Mouse (Mus musculus): ENCODE results near the gene Syn3. TPM values are rescaled to one million over a fixed set of nuclear protein-coding genes. Genes with fewer than 3 reads are reported as not detected.

Syn3 gene
- total RNA-seq, 1 experiment = 1.5 TPM

DNA sequence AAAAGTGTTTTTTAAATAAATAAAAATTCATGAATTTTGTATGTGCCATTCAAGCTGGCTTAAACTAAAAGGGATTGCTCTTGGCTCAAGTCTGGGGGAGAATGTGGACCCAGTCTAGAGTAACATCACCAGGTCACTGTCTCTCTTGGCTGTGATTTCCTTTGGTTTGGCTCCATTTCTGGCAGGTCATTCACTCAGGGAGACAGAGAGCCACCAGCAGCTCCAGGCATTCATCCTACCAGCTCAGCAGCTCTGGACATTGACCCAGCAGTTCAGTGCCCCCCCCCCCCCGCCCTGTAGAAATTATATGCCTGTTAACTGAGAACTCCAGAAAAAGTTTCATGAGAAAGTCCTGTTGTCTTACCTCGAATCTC is 100.4 kb downstream of the Syn3 start:
- in situ Hi-C loops (cut with MboI; ENCODE audit: low sequenced_read_pairs in 2 of 2, unreplicated experiment in 2 of 2) = no loop called here
- H3K27ac ChIP-seq (ENCODE audit: insufficient read depth, low read depth, low read length, poor library complexity, severe bottlenecking) = no peak overlapping the region
- no peaks in the 10 kb centered on the region for H3K36me3 ChIP-seq (ENCODE audit: control insufficient read depth, insufficient read depth, low read length, poor library complexity, severe bottlenecking)
- H3K4me3 ChIP-seq (ENCODE audit: insufficient read depth in 1 of 2, low read depth in 1 of 2, low read length in 2 of 2, poor library complexity in 1 of 2, severe bottlenecking in 1 of 2) = no peak overlapping the region
- no peak for DNase-seq (ENCODE audit: low read depth, low spot score)
- H3K4me1 ChIP-seq (ENCODE audit: control insufficient read depth in 2 of 2, insufficient read depth in 2 of 2, low read length in 2 of 2, poor library complexity in 1 of 2) = no peaks in the 10 kb centered on the region
- no peak for TF ChIP-seq ZC3H11A (IDR thresholded peaks at IDR 0.05; ENCODE audit: borderline replicate concordance, low read depth, low read length)
- TF ChIP-seq ZNF384 (IDR thresholded peaks at IDR 0.05; ENCODE audit: low read depth, low read length) = no peak
- TF ChIP-seq HCFC1 (IDR thresholded peaks at IDR 0.05; ENCODE audit: borderline replicate concordance, insufficient read depth, low read length) = no peak
- TF ChIP-seq CHD2 (IDR thresholded peaks at IDR 0.05; ENCODE audit: low read depth, low read length) = no peak
- TF ChIP-seq MAFK (IDR thresholded peaks at IDR 0.05; ENCODE audit: insufficient read depth, low read depth, low read length) = no peak
- H3K9ac ChIP-seq (ENCODE audit: insufficient read depth, low read depth, low read length, poor library complexity, severe bottlenecking) = no peak overlapping the region
- no peaks in the 10 kb centered on the region for H3K9me3 ChIP-seq (ENCODE audit: control insufficient read depth, insufficient read depth, low read depth, low read length)

DNA sequence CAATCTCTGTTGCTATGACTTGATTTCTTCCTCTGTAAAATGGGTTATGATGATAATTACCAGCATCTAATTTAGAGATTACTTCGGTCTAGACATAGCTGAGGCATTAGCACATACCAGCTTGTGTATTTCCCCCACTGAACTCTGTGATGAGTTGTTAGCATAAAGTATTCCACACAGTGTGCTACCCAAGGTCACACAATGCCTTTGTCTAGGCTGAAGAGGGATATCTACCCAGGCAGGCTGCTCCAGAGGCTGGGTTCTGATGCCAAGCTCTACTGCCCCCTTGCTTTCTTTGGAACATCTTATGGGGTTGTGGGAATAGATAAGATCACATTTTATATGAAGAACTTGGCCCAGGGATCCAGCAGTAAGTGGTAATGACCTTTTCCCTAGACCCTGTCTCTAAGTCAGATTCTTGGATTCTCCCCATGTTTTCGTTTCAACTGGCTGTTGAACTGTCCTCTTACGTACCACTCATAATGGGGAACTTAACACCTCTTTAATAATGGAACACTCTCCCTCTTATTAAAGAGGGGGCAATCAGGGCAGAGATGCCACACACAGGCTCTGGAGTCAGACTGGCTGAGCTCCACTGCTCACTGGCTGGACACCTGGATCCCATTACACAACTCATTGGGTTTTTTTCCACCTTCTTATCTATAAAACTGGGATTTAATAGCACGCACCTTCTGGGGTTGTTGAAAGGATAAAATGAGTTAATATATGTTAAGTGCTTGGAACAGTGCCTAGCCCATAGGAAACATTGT is 100.9 kb downstream of the Syn3 start:
- Histone ChIP-seq H3K9me3 (ENCODE audit: control insufficient read depth, insufficient read depth, low read depth, low read length) (no peaks in the 10 kb centered on the region), H3K27ac (ENCODE audit: insufficient read depth, low read depth, low read length, poor library complexity, severe bottlenecking) (no peak overlapping the region), H3K9ac (ENCODE audit: insufficient read depth, low read depth, low read length, poor library complexity, severe bottlenecking) (no peak overlapping the region), H3K36me3 (ENCODE audit: control insufficient read depth, insufficient read depth, low read length, poor library complexity, severe bottlenecking) (no peaks in the 10 kb centered on the region), H3K4me3 (ENCODE audit: insufficient read depth in 1 of 2, low read depth in 1 of 2, low read length in 2 of 2, poor library complexity in 1 of 2, severe bottlenecking in 1 of 2) (no peak overlapping the region), H3K4me1 (ENCODE audit: control insufficient read depth in 2 of 2, insufficient read depth in 2 of 2, low read length in 2 of 2, poor library complexity in 1 of 2) (no peaks in the 10 kb centered on the region)
- DNase-seq (ENCODE audit: low read depth, low spot score) = no peak
- in situ Hi-C loops (cut with MboI; ENCODE audit: low sequenced_read_pairs in 2 of 2, unreplicated experiment in 2 of 2) = no loop called here
- TF ChIP-seq ZNF384 (IDR thresholded peaks at IDR 0.05; ENCODE audit: low read depth, low read length) = no peak
- no peak for TF ChIP-seq ZC3H11A (IDR thresholded peaks at IDR 0.05; ENCODE audit: borderline replicate concordance, low read depth, low read length)
- TF ChIP-seq MAFK (IDR thresholded peaks at IDR 0.05; ENCODE audit: insufficient read depth, low read depth, low read length) = no peak
- no peak for TF ChIP-seq HCFC1 (IDR thresholded peaks at IDR 0.05; ENCODE audit: borderline replicate concordance, insufficient read depth, low read length)
- TF ChIP-seq CHD2 (IDR thresholded peaks at IDR 0.05; ENCODE audit: low read depth, low read length) = no peak

DNA sequence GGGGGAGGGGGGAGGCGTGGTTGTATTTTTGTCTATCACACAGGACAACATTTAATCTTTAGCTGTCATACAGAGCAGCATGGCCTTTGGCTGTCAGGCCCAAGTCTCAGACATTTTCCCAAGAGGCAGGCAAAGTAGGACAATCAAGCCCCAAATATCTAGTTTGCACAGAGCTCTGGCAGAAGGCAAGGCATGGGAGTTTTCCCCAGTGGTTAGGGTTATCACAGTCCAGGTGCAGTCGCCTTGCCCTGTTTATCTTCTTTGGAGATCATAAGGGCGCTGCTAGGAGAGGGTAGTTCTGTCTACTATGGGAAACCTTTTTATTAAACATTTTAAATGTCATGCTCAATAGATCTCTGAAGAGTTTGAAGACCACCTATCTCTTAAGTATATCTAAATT is 106.3 kb downstream of the Syn3 start:
- H3K4me1 ChIP-seq (ENCODE audit: control insufficient read depth in 2 of 2, insufficient read depth in 2 of 2, low read length in 2 of 2, poor library complexity in 1 of 2) = peaks cover 2 to 5% of the 10 kb centered on the region in 2 experiments; a peak in 1 of 4 replicates
- TF ChIP-seq ZNF384 (IDR thresholded peaks at IDR 0.05; ENCODE audit: low read depth, low read length) (no peak), ZC3H11A (IDR thresholded peaks at IDR 0.05; ENCODE audit: borderline replicate concordance, low read depth, low read length) (no peak), HCFC1 (IDR thresholded peaks at IDR 0.05; ENCODE audit: borderline replicate concordance, insufficient read depth, low read length) (no peak), CHD2 (IDR thresholded peaks at IDR 0.05; ENCODE audit: low read depth, low read length) (no peak), MAFK (IDR thresholded peaks at IDR 0.05; ENCODE audit: insufficient read depth, low read depth, low read length) (no peak)
- H3K9ac ChIP-seq (ENCODE audit: insufficient read depth, low read depth, low read length, poor library complexity, severe bottlenecking) = no peak overlapping the region
- H3K9me3 ChIP-seq (ENCODE audit: control insufficient read depth, insufficient read depth, low read depth, low read length) = no peaks in the 10 kb centered on the region
- no peaks in the 10 kb centered on the region for H3K36me3 ChIP-seq (ENCODE audit: control insufficient read depth, insufficient read depth, low read length, poor library complexity, severe bottlenecking)
- DNase-seq (ENCODE audit: low read depth, low spot score) = no peak
- in situ Hi-C loops (cut with MboI; ENCODE audit: low sequenced_read_pairs in 2 of 2, unreplicated experiment in 2 of 2) = no loop called here
- H3K4me3 ChIP-seq (ENCODE audit: insufficient read depth in 1 of 2, low read depth in 1 of 2, low read length in 2 of 2, poor library complexity in 1 of 2, severe bottlenecking in 1 of 2) = no peak overlapping the region
- no peak overlapping the region for H3K27ac ChIP-seq (ENCODE audit: insufficient read depth, low read depth, low read length, poor library complexity, severe bottlenecking)

GRCm38 (mm10) chr10:86389913-86390312 is 108.8 kb downstream of the Syn3 start:
- H3K4me3 ChIP-seq (ENCODE audit: insufficient read depth in 1 of 2, low read depth in 1 of 2, low read length in 2 of 2, poor library complexity in 1 of 2, severe bottlenecking in 1 of 2) = no peak overlapping the region
- H3K9me3 ChIP-seq (ENCODE audit: control insufficient read depth, insufficient read depth, low read depth, low read length) = no peaks in the 10 kb centered on the region
- H3K27ac ChIP-seq (ENCODE audit: insufficient read depth, low read depth, low read length, poor library complexity, severe bottlenecking) = no peak overlapping the region
- H3K4me1 ChIP-seq (ENCODE audit: control insufficient read depth in 2 of 2, insufficient read depth in 2 of 2, low read length in 2 of 2, poor library complexity in 1 of 2) = peaks cover 2 to 5% of the 10 kb centered on the region in 2 experiments; a peak in 1 of 4 replicates
- no peak for TF ChIP-seq ZNF384 (IDR thresholded peaks at IDR 0.05; ENCODE audit: low read depth, low read length)
- H3K9ac ChIP-seq (ENCODE audit: insufficient read depth, low read depth, low read length, poor library complexity, severe bottlenecking) = no peak overlapping the region
- no peaks in the 10 kb centered on the region for H3K36me3 ChIP-seq (ENCODE audit: control insufficient read depth, insufficient read depth, low read length, poor library complexity, severe bottlenecking)
- in situ Hi-C loops (cut with MboI; ENCODE audit: low sequenced_read_pairs in 2 of 2, unreplicated experiment in 2 of 2) = no loop called here
- DNase-seq (ENCODE audit: low read depth, low spot score) = no peak

DNA sequence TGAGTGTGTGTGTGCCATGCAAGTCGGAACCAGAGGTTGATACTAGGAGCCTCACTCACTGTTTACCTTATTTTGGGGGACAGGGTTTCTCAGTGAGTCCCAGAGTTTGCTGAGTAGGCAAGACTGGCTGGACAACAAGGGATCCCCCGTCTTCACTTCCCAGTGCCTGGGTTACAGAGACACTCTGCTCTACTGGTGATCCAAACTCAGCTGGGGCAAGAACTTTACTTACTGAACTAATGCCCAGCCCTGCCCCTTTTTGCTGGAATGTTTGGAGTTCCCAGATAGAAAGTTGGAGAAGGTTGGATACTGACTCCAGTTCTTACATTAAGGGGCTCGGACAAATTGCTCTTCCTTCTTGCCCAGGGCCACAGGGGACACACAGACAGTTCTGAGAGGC is 109.3 kb downstream of the Syn3 start:
- H3K36me3 ChIP-seq (ENCODE audit: control insufficient read depth, insufficient read depth, low read length, poor library complexity, severe bottlenecking) = no peaks in the 10 kb centered on the region
- TF ChIP-seq CHD2 (IDR thresholded peaks at IDR 0.05; ENCODE audit: low read depth, low read length) = no peak
- no peak for TF ChIP-seq ZNF384 (IDR thresholded peaks at IDR 0.05; ENCODE audit: low read depth, low read length)
- no peak for TF ChIP-seq ZC3H11A (IDR thresholded peaks at IDR 0.05; ENCODE audit: borderline replicate concordance, low read depth, low read length)
- no peak for TF ChIP-seq HCFC1 (IDR thresholded peaks at IDR 0.05; ENCODE audit: borderline replicate concordance, insufficient read depth, low read length)
- TF ChIP-seq MAFK (IDR thresholded peaks at IDR 0.05; ENCODE audit: insufficient read depth, low read depth, low read length) = no peak
- H3K27ac ChIP-seq (ENCODE audit: insufficient read depth, low read depth, low read length, poor library complexity, severe bottlenecking) = no peak overlapping the region
- no peak for DNase-seq (ENCODE audit: low read depth, low spot score)
- H3K4me1 ChIP-seq (ENCODE audit: control insufficient read depth in 2 of 2, insufficient read depth in 2 of 2, low read length in 2 of 2, poor library complexity in 1 of 2) = peaks cover 2 to 5% of the 10 kb centered on the region in 2 experiments; a peak in 1 of 4 replicates
- no peak overlapping the region for H3K9ac ChIP-seq (ENCODE audit: insufficient read depth, low read depth, low read length, poor library complexity, severe bottlenecking)
- no peaks in the 10 kb centered on the region for H3K9me3 ChIP-seq (ENCODE audit: control insufficient read depth, insufficient read depth, low read depth, low read length)
- in situ Hi-C loops (cut with MboI; ENCODE audit: low sequenced_read_pairs in 2 of 2, unreplicated experiment in 2 of 2) = no loop called here
- H3K4me3 ChIP-seq (ENCODE audit: insufficient read depth in 1 of 2, low read depth in 1 of 2, low read length in 2 of 2, poor library complexity in 1 of 2, severe bottlenecking in 1 of 2) = no peak overlapping the region
